Mouse (Mus musculus): ENCODE measurements around the gene Cox6b1. TPM values are rescaled to one million over a fixed set of nuclear protein-coding genes. Genes with fewer than 3 reads are reported as not detected.

The Cox6b1 gene
- polyA plus RNA-seq (2017; shearing (Covaris generic)) = 713 TPM

GRCm38 (mm10) chr7:30625530-30626384, at the start of gene Cox6b1:
Cox6b1 (minus strand) TSS chr7:30626151.

GRCm38 (mm10) chr7:30671480-30671879, 45.5 kb upstream of the Cox6b1 start, which contains the start of gene Pmis2:
Pmis2 (minus strand) TSS chr7:30671605.

DNA sequence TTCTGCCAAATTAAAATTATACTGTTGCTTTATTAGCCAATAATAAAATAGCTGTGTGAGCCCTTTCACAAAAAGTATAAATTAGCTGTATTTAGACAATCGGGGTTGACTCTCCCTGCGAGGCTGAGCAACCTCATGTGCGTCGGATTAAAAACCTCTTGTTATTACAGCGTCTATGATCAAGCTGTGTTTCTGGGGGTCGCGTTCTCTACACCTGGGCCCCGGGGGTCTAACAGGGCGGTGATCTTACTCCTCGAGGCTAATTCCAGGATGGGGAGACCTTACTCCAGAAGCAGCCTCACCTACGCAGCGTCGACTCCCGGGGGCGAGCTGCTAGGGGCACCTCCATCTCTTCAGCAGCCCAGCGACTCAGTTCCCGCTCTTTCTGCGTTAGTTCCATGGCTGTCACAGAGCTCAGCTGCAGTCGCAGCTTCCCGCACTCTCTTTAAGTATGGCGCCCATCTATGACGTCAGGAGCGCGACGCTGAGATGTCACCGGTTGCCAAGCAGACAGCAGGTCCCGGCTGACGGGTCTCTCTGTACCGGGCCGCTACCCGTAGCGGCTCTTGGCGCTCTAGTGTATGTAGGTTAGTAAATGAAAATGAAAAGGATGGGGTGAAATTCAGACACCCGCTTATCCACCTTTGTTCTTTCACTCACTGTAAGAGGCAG, 38.7 kb upstream of the Cox6b1 start, which contains the start of gene Haus5:
TSS of gene Haus5 (minus strand) at position 466 of the 672 bp plus-strand sequence.

DNA sequence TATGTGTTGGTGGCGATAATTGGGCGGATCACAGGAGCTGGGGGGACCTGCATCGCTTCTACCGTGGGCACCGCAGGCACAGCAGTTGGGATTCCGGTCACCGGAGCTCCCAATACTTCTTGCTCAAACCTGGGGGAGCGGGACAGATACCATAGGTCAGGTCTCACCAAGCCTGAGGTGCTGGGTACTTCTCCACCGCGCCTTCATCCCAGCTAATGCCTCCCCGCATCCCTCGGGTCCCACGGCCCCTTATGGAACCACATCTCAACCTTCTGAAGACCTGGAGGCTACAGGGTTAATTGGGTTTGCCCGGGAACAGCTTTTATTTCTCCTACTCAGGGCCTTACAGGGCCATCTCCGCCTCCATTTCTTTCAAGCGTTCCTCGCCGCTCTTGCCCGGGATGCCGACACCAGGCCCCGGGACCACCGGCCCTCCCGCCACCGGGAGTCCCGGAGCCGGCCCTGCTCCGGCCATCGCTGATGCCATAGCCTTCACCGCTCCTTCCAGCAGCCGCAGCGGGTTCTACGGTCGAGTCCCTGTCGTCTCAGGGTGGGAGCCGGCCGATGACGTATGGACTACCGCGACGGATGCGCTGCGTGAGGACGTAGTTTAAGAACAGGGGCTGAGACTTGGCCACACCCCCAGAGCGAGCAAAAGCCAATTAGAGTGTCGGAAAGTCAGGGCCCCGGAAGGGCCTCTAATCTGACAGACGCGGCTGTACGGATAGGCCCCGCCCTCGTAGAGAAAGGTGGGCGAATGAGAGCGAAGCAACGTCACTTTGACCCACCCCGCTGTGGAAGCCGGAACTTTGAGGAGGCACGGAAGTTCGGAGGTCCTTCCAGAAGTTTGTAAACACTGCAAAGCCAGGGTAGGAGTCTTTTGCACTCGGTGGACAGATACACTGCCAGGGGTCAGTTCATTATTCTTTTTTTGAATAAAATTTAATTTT, 23.9 kb upstream of the Cox6b1 start, which contains the start of gene Rbm42:
TSS of gene Rbm42 (minus strand) at position 727 of the 950 bp plus-strand sequence.

GRCm38 (mm10) chr7:30635752-30636151, 9.8 kb upstream of the Cox6b1 start, which contains the start of gene Etv2:
Etv2 (minus strand) TSS chr7:30635852.

DNA sequence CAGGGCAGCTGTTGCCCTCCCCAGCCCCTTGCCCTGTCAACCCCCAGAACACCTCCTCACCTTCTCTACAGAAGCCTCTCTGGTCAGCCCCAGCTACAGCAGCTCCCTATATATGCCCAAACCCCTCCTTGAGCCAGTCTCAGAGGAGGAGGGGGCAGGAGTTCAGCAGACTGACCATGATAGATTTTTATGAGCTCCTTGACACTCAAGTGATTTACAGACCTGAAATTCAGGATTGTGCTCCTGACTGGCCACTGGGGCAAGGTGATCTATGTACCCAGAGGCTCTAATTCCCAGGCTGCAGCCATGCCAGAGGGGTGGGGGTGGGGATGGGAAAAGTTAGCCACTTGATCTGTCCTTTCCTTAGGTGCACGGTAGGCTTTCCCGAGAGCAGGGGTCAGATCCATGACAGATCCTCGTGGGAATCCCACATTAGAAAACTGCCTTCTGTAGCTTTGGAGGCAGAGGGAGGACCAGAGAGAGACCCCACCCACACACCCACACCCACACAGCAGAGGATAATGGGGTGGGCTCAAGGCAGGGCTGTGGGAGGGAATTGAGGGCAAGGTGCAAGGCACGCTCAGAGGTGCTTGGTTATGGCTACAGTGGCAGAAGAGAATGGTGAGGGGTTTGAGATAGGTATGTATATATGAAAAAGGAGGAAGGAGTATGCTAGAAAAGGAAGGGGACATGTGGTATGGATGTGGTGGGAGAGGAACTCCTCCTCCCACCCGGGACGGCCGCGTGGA, 13.1 kb downstream of the Cox6b1 start, which contains the start of gene Upk1a:
TSS of gene Upk1a (minus strand) at position 194 of the 749 bp plus-strand sequence.

DNA sequence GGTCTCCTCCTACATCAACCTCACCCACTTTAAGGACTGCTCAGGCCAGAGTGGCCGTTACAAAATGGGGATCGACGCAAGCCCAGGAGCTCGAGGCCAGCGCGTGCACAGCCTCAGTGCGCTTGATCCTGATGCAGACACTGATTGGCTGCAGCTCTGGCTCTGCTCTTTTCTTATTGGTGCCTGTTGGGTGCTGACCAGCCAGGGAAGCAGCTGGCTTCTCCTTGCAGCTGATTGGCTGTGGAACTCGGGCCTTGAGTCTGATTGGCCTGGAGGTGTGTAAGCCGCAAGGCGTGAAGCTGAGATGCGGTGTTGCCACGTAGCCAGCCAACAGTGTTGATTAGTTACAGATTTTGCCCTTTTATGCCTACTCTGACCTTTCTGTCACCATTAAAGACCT, 27.2 kb downstream of the Cox6b1 start, which contains the start of gene Zbtb32:
TSS of gene Zbtb32 (minus strand) at position 124 of the 400 bp plus-strand sequence.

DNA sequence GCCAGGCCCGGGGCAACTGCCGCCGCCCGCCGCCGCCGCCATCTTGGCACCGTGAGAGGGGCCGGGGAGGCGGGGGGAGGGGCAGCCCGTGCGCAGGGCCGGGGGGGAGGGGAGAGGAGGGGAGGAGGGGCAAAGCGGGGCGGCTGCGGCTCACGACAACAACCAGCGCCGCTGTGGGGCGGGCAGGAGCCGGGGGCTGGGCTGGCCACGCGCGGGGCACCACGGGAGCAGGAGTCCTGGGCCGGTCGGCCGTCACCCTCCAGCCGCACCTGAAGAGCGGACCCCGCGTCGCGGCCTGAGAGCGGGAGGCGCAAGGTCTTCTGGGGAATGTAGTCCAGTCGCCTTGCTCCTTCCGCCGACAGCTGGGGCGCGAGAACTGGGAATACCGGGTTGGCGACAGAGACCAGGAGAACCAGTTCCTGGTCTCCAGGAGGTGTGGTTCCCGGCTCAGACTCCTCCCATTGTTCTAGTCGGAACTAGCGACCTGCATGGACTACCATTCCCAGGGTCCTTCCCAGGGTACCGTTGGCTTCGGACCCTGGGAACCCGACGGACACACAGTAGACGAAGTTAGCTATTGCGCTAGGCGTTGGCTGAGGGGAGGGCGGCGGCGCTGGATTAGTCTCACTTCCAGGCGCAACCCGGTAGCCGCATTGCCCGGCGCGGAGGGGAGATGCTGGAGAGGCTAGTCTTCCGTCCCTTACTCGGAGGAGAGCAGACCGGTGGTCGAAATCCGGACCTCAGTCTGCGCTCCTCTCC, 37.1 kb downstream of the Cox6b1 start, which contains the start of gene Kmt2b:
TSS of gene Kmt2b (minus strand) at position 51 of the 759 bp plus-strand sequence.

Other genes with a start within 250 kb of the Cox6b1 start
- 7.0 TPM for gene Tyrobp, start 212.4 kb downstream of the Cox6b1 start, polyA plus RNA-seq (2017; shearing (Covaris generic))
- 514 TPM for gene Hcst, start 206.3 kb downstream of the Cox6b1 start, polyA plus RNA-seq (2017; shearing (Covaris generic))
- 102 TPM for gene Nfkbid, start 204.4 kb downstream of the Cox6b1 start, polyA plus RNA-seq (2017; shearing (Covaris generic))
- gene Aplp1, start 180.6 kb downstream of the Cox6b1 start, polyA plus RNA-seq (2017; shearing (Covaris generic)) = 3.1 TPM
- gene Kirrel2, start 168.5 kb downstream of the Cox6b1 start, polyA plus RNA-seq (2017; shearing (Covaris generic)) = not detected
- not detected for gene Nphs1, start 167.8 kb downstream of the Cox6b1 start, polyA plus RNA-seq (2017; shearing (Covaris generic))
- gene Prodh2, start 132.5 kb downstream of the Cox6b1 start, polyA plus RNA-seq (2017; shearing (Covaris generic)) = not detected
- gene Arhgap33, start 91.1 kb downstream of the Cox6b1 start, polyA plus RNA-seq (2017; shearing (Covaris generic)) = 1.8 TPM
- gene Hspb6, start 74.0 kb downstream of the Cox6b1 start, polyA plus RNA-seq (2017; shearing (Covaris generic)) = 5.2 TPM
- gene Proser3, start 73.9 kb downstream of the Cox6b1 start, polyA plus RNA-seq (2017; shearing (Covaris generic)) = 10.0 TPM
- 117 TPM for gene Lin37, start 66.3 kb downstream of the Cox6b1 start, polyA plus RNA-seq (2017; shearing (Covaris generic))
- gene U2af1l4, start 62.9 kb downstream of the Cox6b1 start, polyA plus RNA-seq (2017; shearing (Covaris generic)) = 68.8 TPM
- gene Gm49396, start 62.8 kb downstream of the Cox6b1 start, polyA plus RNA-seq (2017; shearing (Covaris generic)) = 97.7 TPM
- gene Psenen, start 62.5 kb downstream of the Cox6b1 start, polyA plus RNA-seq (2017; shearing (Covaris generic)) = 274 TPM
- 171 TPM for gene Igflr1, start 60.7 kb downstream of the Cox6b1 start, polyA plus RNA-seq (2017; shearing (Covaris generic))
- gene Kmt2b, start 37.4 kb downstream of the Cox6b1 start, polyA plus RNA-seq (2017; shearing (Covaris generic)) = 8.9 TPM
- 15.6 TPM for gene Zbtb32, start 27.2 kb downstream of the Cox6b1 start, polyA plus RNA-seq (2017; shearing (Covaris generic))
- gene Upk1a, start 13.3 kb downstream of the Cox6b1 start, polyA plus RNA-seq (2017; shearing (Covaris generic)) = 0.65 TPM
- not detected for gene Etv2, start 9.7 kb upstream of the Cox6b1 start, polyA plus RNA-seq (2017; shearing (Covaris generic))
- 195 TPM for gene Rbm42, start 24.2 kb upstream of the Cox6b1 start, polyA plus RNA-seq (2017; shearing (Covaris generic))
- gene Haus5, start 38.8 kb upstream of the Cox6b1 start, polyA plus RNA-seq (2017; shearing (Covaris generic)) = 40.4 TPM
- gene Pmis2, start 45.5 kb upstream of the Cox6b1 start, polyA plus RNA-seq (2017; shearing (Covaris generic)) = not detected
- not detected for gene 2200002J24Rik, start 72.8 kb upstream of the Cox6b1 start, polyA plus RNA-seq (2017; shearing (Covaris generic))
- not detected for gene Atp4a, start 86.1 kb upstream of the Cox6b1 start, polyA plus RNA-seq (2017; shearing (Covaris generic))
- 133 TPM for gene Tmem147, start 103.4 kb upstream of the Cox6b1 start, polyA plus RNA-seq (2017; shearing (Covaris generic))
- 0.63 TPM for gene Gapdhs, start 117.5 kb upstream of the Cox6b1 start, polyA plus RNA-seq (2017; shearing (Covaris generic))
- 1.1 TPM for gene Sbsn, start 125.3 kb upstream of the Cox6b1 start, polyA plus RNA-seq (2017; shearing (Covaris generic))
- not detected for gene Dmkn, start 137.6 kb upstream of the Cox6b1 start, polyA plus RNA-seq (2017; shearing (Covaris generic))
- not detected for gene Krtdap, start 161.7 kb upstream of the Cox6b1 start, polyA plus RNA-seq (2017; shearing (Covaris generic))
- 0.51 TPM for gene Ffar2, start 197.6 kb upstream of the Cox6b1 start, polyA plus RNA-seq (2017; shearing (Covaris generic))
- gene Ffar3, start 230.0 kb upstream of the Cox6b1 start, polyA plus RNA-seq (2017; shearing (Covaris generic)) = not detected
- gene Ffar1, start 235.4 kb upstream of the Cox6b1 start, polyA plus RNA-seq (2017; shearing (Covaris generic)) = 0.06 TPM